In the genomic region with DNA sequence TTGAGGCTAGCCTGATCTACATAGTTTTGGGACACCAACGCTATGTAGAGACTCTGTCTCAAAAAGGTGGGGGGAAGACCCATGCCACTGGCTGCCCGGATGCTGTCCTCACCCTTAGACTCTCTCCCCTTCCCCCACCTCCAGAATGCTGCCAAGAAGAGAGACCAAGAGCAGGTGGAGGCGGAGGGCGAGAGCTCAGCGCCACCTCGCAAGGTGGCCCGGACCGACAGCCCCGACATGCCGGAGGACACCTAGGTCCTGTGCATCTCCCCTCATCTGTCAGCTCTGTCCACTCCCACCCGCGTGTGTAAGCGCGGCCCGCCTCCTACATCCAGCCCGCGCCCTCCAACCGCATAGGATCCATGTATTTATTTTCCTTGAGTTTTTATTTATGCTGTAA, we compare ENCODE assay signal across 14 mouse cellular contexts. TPM values are rescaled to one million over a fixed set of nuclear protein-coding genes. Genes with fewer than 3 reads are reported as not detected.
DNase-seq lines count a peak whose midpoint lies in the region.
"Had no signal": no experiment of that assay in that cellular context is flagged by ENCODE, and none has a peak within 500 bp of the region (broad histone marks: within the 10 kb centered on the region; RNA-seq: fewer than 3 reads in every experiment).

No protein-coding gene starts in this region.

- intact Hi-C loops in heart, postnatal 25 days (cut with DNase I): loop anchor here (10.0 kb wide), 1 partner anchor 580 kb away; the partner anchor contains the start of genes Rpl18a and Slc5a5

- peak; percentile 18 for DNase-seq in adrenal gland, adult 8-10 months
- DNase-seq in adrenal gland, adult 2 months: no peak
- DNase-seq in cerebellum, adult 9-11 months: peak; percentile 63
- DNase-seq in cerebellum, postnatal 14 days: no peak
- DNase-seq in heart, adult 11 months: peak; percentile 92
- DNase-seq in heart, postnatal 25 days (ENCODE audit: low spot score): no peak
- DNase-seq in ovary, adult 18-20 months (ENCODE audit: low spot score): peak; percentile 3
- DNase-seq in ovary, postnatal 10 days (ENCODE audit: low spot score): no peak
- DNase-seq: adrenal gland, postnatal 10 days; adrenal gland, postnatal 25 days; B cell, adult 2 months; cerebellum, adult 11 months; cerebellum, postnatal 25 days; embryo, embryonic 11 days had no signal

RNA-seq across cellular contexts. Expression of gene Dda1, which starts 5.3 kb away (rescaled TPM):
- 10 to 100 TPM; 51.7 to 65.2 (median 57.9) TPM for total RNA-seq in adrenal gland, adult 8-10 months (2022)
- 10 to 100 TPM; 54.7 to 76.7 TPM for total RNA-seq in adrenal gland, adult 2 months (2021)
- polyA plus RNA-seq in adrenal gland, adult 2 months (2012; rRNA removed): 129 and 149 TPM in 2 replicates
- total RNA-seq in heart, postnatal 25 days (2021): 10 to 100 TPM; 29.1 to 29.9 TPM

RNA-seq across cellular contexts. Expression of gene Mrpl34, which starts 9.6 kb away (rescaled TPM):
- 100 to 1,000 TPM in 1 of 4 experiments, 10 to 100 TPM in 3; 64.7 to 108 (median 88.7) TPM for total RNA-seq in adrenal gland, adult 8-10 months (2022)
- total RNA-seq in adrenal gland, adult 2 months (2021): 100 to 1,000 TPM; 130 to 133 TPM
- 230 and 261 TPM in 2 replicates for polyA plus RNA-seq in adrenal gland, adult 2 months (2012; rRNA removed)
- total RNA-seq in heart, postnatal 25 days (2021): 100 to 1,000 TPM; 136 to 142 TPM

RNA-seq across cellular contexts. Expression of gene Abhd8, which starts 10.9 kb away (rescaled TPM):
- total RNA-seq in adrenal gland, adult 8-10 months (2022): 10 to 100 TPM; 85.3 to 96.2 (median 92.1) TPM
- 10 to 100 TPM; 52.1 to 64.4 TPM for total RNA-seq in adrenal gland, adult 2 months (2021)
- polyA plus RNA-seq in adrenal gland, adult 2 months (2012; rRNA removed): 220 and 223 TPM in 2 replicates
- total RNA-seq in heart, postnatal 25 days (2021): 10 to 100 TPM; 32.4 to 32.6 TPM

RNA-seq across cellular contexts. Expression of gene Ano8, which starts 11.4 kb away (rescaled TPM):
- 10 to 100 TPM; 13.5 to 24.7 (median 20.6) TPM for total RNA-seq in adrenal gland, adult 8-10 months (2022)
- 10 to 100 TPM in 1 of 2 experiments, 1 to 10 TPM in 1; 9.9 to 16.4 TPM for total RNA-seq in adrenal gland, adult 2 months (2021)
- 44.9 and 54.6 TPM in 2 replicates for polyA plus RNA-seq in adrenal gland, adult 2 months (2012; rRNA removed)
- 10 to 100 TPM; 17.0 to 18.2 TPM for total RNA-seq in heart, postnatal 25 days (2021)

RNA-seq across cellular contexts. Expression of gene Gtpbp3, which starts 13.6 kb away (rescaled TPM):
- total RNA-seq in adrenal gland, adult 8-10 months (2022): 10 to 100 TPM; 23.1 to 32.0 (median 29.0) TPM
- total RNA-seq in adrenal gland, adult 2 months (2021): 10 to 100 TPM; 15.6 to 26.7 TPM
- 58.3 and 77.4 TPM in 2 replicates for polyA plus RNA-seq in adrenal gland, adult 2 months (2012; rRNA removed)
- total RNA-seq in heart, postnatal 25 days (2021): 10 to 100 TPM; 18.5 to 19.4 TPM

Comparison
In these comparisons a context has a peak if more than half of its experiments do, and no peak if none do; other contexts are left out.
1. DNase-seq: peak in adrenal gland, adult 8-10 months (single experiment), cerebellum, adult 9-11 months (single experiment), heart, adult 11 months (single experiment) and ovary, adult 18-20 months (single experiment); none in adrenal gland, adult 2 months (single experiment), cerebellum, postnatal 14 days (0 of 2), heart, postnatal 25 days (single experiment) and ovary, postnatal 10 days (single experiment).